In the genomic region with DNA sequence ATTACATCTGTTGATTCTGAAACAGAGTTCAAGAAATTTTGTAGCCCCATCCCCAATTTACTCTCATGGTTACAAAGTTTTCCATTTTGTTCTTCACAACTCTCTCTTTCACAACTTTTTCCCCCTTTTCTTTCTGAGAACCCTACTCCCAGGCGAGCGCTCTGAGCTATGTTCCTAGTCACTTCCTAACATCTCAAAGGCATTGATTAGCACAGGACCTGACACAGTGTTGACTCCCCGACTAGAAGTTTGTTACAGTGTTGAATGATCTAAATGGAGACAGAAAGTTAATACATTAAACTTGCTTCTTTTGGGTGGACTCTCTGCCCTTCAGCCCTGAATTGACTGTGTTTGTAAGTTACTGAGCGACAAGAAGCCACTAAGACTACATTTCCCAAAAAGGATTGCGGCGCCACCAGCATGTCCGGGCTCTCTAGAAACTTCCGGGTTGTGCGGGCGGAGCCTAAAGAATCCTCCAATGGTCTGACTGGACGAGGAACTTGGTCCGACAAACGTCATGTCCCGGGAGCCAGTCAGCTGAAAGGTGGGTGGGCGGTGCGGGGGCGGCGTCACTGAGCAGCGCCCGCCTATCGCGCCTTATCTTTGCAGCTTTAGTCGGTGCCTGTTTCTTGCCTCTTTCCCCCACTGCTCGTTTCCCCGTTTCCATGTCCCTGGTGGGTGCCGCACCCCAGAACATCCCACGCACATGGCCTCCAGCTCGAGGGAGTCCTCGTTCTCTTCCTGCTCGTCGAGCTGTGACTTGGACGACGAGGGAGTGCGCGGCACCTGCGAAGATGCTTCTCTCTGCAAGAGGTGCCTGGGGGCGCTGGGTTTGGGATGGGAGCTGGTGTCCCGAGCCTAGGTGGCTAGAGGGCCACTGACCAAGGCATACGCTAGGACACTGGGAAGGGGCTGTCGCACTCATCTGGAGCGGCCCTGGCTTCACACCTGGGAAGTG, we compare ENCODE assay signal across 8 mouse cellular contexts. TPM values are rescaled to one million over a fixed set of nuclear protein-coding genes. Genes with fewer than 3 reads are reported as not detected.
DNase-seq lines count a peak whose midpoint lies in the region; ATAC-seq and TF ChIP-seq lines count a peak whose summit lies in the region.

No protein-coding gene starts in this region.

- peak; percentile 79; the same call in 1 of the 2 replicates for TF ChIP-seq POLR2A in lung, adult 2 months (IDR thresholded peaks at IDR 0.05; ENCODE audit: borderline replicate concordance, extremely low read depth, low read depth, low read length)

- intact Hi-C loops in heart, postnatal 25 days (cut with DNase I) = no loop called here

- H3K4me1 ChIP-seq in ES-E14 (ENCODE audit: control insufficient read depth in 2 of 2, insufficient read depth in 2 of 2, low read length in 2 of 2, poor library complexity in 1 of 2) = peaks cover 0 to 6% of the 10 kb centered on the region in 2 experiments; a peak in 1 of 4 replicates
- H3K4me1 ChIP-seq in forebrain, embryonic 15.5 days = peaks cover 20% of the 10 kb centered on the region
- H3K4me1 ChIP-seq in lung, adult 2 months (ENCODE audit: control insufficient read depth, insufficient read depth, low read length) = peaks cover 5% of the 10 kb centered on the region

- H3K4me3 ChIP-seq in ES-E14 (ENCODE audit: insufficient read depth in 1 of 2, low read depth in 1 of 2, low read length in 2 of 2, poor library complexity in 1 of 2, severe bottlenecking in 1 of 2) = peak overlapping the region; percentile 84 to 97
- H3K4me3 ChIP-seq in forebrain, embryonic 15.5 days = peak overlapping the region; percentile 85
- H3K4me3 ChIP-seq in lung, adult 2 months (replicated peaks; ENCODE audit: extremely low read depth, low read depth, low read length) = peak overlapping the region; percentile 100

- H3K27ac ChIP-seq in ES-E14 (ENCODE audit: insufficient read depth, low read depth, low read length, poor library complexity, severe bottlenecking) = no peak overlapping the region
- peak overlapping the region; percentile 86 for H3K27ac ChIP-seq in forebrain, embryonic 15.5 days (replicated peaks)

- H3K36me3 ChIP-seq in ES-E14 (ENCODE audit: control insufficient read depth, insufficient read depth, low read length, poor library complexity, severe bottlenecking) = no peaks in the 10 kb centered on the region
- peaks cover 3% of the 10 kb centered on the region; the same call in 1 of the 2 replicates for H3K36me3 ChIP-seq in forebrain, embryonic 15.5 days

- H3K4me2 ChIP-seq in forebrain, embryonic 15.5 days (replicated peaks) = peak overlapping the region; percentile 81

- ATAC-seq in forebrain, embryonic 15.5 days (replicated peaks) = peak; percentile 100
- peak; percentile 100 for ATAC-seq in neutrophil, adult 5-6 weeks (ENCODE audit: extremely low read depth, insufficient number of reproducible peaks, low FRiP score, poor library complexity, severe bottlenecking)

- WGBS in forebrain, embryonic 15.5 days = 5% methylated on average over 41 of the region's 41 CpGs
- WGBS in lung, adult 2 months = 5% methylated on average over 41 of the region's 41 CpGs

- DNase-seq in ES-E14 (ENCODE audit: low read depth, low spot score) = peak; percentile 95
- peak; percentile 95 for DNase-seq in cerebellum, adult 11-12 months
- peak; percentile 91 for DNase-seq in heart, postnatal 25 days (ENCODE audit: low spot score)
- DNase-seq in layer of hippocampus, adult 18-20 months (ENCODE audit: low spot score in 2 of 2) = peak; percentile 94 to 98
- DNase-seq in lung, adult 2 months = peak; percentile 85
- DNase-seq in thymus, adult 18-20 months = peak; percentile 93 to 96

- H3K9ac ChIP-seq in ES-E14 (ENCODE audit: insufficient read depth, low read depth, low read length, poor library complexity, severe bottlenecking) = peak overlapping the region; percentile 80
- H3K9ac ChIP-seq in forebrain, embryonic 15.5 days (replicated peaks) = peak overlapping the region; percentile 83

- H3K9me3 ChIP-seq in ES-E14 (ENCODE audit: control insufficient read depth, insufficient read depth, low read depth, low read length) = no peaks in the 10 kb centered on the region
- no peaks in the 10 kb centered on the region for H3K9me3 ChIP-seq in forebrain, embryonic 15.5 days

- in situ Hi-C loops in ES-E14 (cut with MboI; ENCODE audit: low sequenced_read_pairs in 2 of 2, unreplicated experiment in 2 of 2) = no loop called here

- H3K27me3 ChIP-seq in forebrain, embryonic 15.5 days = no peaks in the 10 kb centered on the region

- TF ChIP-seq CTCF in lung, adult 2 months (IDR thresholded peaks at IDR 0.05; ENCODE audit: insufficient read depth, low read length) = no peak

TF ChIP-seq in ES-E14, 5 proteins besides CTCF, POLR2A, EP300 and RAD21:
- TF ChIP-seq CHD2 (IDR thresholded peaks at IDR 0.05; ENCODE audit: low read depth, low read length) (no peak), ZC3H11A (IDR thresholded peaks at IDR 0.05; ENCODE audit: borderline replicate concordance, low read depth, low read length) (no peak), HCFC1 (IDR thresholded peaks at IDR 0.05; ENCODE audit: borderline replicate concordance, insufficient read depth, low read length) (peak; percentile 88), MAFK (IDR thresholded peaks at IDR 0.05; ENCODE audit: insufficient read depth, low read depth, low read length) (no peak), ZNF384 (IDR thresholded peaks at IDR 0.05; ENCODE audit: low read depth, low read length) (no peak)

RNA-seq across cellular contexts. Expression of gene Arhgap17, which starts 8.0 kb away (rescaled TPM):
- total RNA-seq in ES-E14 (2012; rRNA removed) = 9.5 and 9.8 TPM in 2 replicates
- polyA plus RNA-seq in forebrain, embryonic 15.5 days (2015; fragmentation: Nextera tagmentation; extraction: Ambion mirVana) = 10.1 and 10.3 TPM in 2 replicates
- 10 to 100 TPM; 16.7 to 20.2 TPM for total RNA-seq in heart, postnatal 25 days (2021)
- 10 to 100 TPM; 24.5 to 25.2 TPM for total RNA-seq in layer of hippocampus, adult 18-20 months (2021)
- 28.5 and 35.3 TPM in 2 replicates for polyA plus RNA-seq in lung, adult 2 months (2012; rRNA removed)
- 105 and 107 TPM in 2 replicates for total RNA-seq in neutrophil, adult 5-6 weeks (2017)

RNA-seq across cellular contexts. Expression of gene Lcmt1, which starts 8.1 kb away (rescaled TPM):
- 29.6 and 31.8 TPM in 2 replicates for total RNA-seq in ES-E14 (2012; rRNA removed)
- polyA plus RNA-seq in forebrain, embryonic 15.5 days (2015; fragmentation: Nextera tagmentation; extraction: Ambion mirVana) = 96.5 and 102 TPM in 2 replicates
- 10 to 100 TPM; 20.0 to 21.9 TPM for total RNA-seq in heart, postnatal 25 days (2021)
- total RNA-seq in layer of hippocampus, adult 18-20 months (2021) = 10 to 100 TPM; 87.2 to 98.6 TPM
- polyA plus RNA-seq in lung, adult 2 months (2012; rRNA removed) = 15.2 and 17.8 TPM in 2 replicates
- total RNA-seq in neutrophil, adult 5-6 weeks (2017) = 9.0 and 11.1 TPM in 2 replicates
